Mouse (Mus musculus): ENCODE results near the gene Acot6.

GRCm38 (mm10) chr12:84113676-84114075, 13.2 kb downstream of the Acot6 start:
- no peak for TF ChIP-seq GATA1 (IDR thresholded peaks at IDR 0.05; ENCODE audit: borderline replicate concordance, low read length)
- TF ChIP-seq FLI1 (IDR thresholded peaks at IDR 0.05; ENCODE audit: low read length): no peak

All from megakaryocyte, embryonic 14.5 days (primary cell).